Mouse (Mus musculus) heart, postnatal 0 days (tissue): ENCODE measurements around the gene Sult4a1. TPM values are rescaled to one million over a fixed set of nuclear protein-coding genes. Genes with fewer than 3 reads are reported as not detected.

Experiments used
- ATAC-seq: fragments of 200-750 bp; cut with Nextera tagmentation; 2 replicates; pipeline ENCODE4 v1.8.0; 2017; ENCODE audit warnings: low read depth, moderate number of reproducible peaks, moderate library complexity; ENCODE audit not compliant: insufficient read depth
- DNase-seq: peaks from one replicate; pipeline ENCODE4 v3.0.0-alpha.2; 2016; ENCODE audit warnings: low spot score
- H3K27ac ChIP-seq: fragments of 300-500 bp; sonication (generic); 2 replicates; pipeline ENCODE4 v1.5.1; 2014; ENCODE audit warnings: low read depth, mild to moderate bottlenecking
- H3K27me3 ChIP-seq: fragments of 300-500 bp; sonication (generic); 2 replicates; pipeline ENCODE4 v1.6.1; 2014; ENCODE audit warnings: low read length, mixed read lengths; ENCODE audit not compliant: control insufficient read depth, insufficient read depth
- H3K36me3 ChIP-seq: fragments of 300-500 bp; sonication (generic); replicated peaks from 2 replicates; pipeline ENCODE4 v1.6.1; 2014; ENCODE audit warnings: low read length, mixed read lengths; ENCODE audit not compliant: control insufficient read depth, insufficient read depth
- H3K4me1 ChIP-seq: fragments of 300-500 bp; sonication (generic); 2 replicates; pipeline ENCODE4 v1.6.1; 2014; ENCODE audit warnings: antibody characterized with exemption; ENCODE audit not compliant: control insufficient read depth, insufficient read depth
- H3K4me2 ChIP-seq: fragments of 300-500 bp; sonication (generic); 2 replicates; pipeline ENCODE4 v1.6.1; 2014; ENCODE audit warnings: low read depth, mild to moderate bottlenecking, low read length, moderate library complexity
- H3K4me3 ChIP-seq: fragments of 300-500 bp; sonication (generic); 2 replicates; pipeline ENCODE4 v1.5.1; 2014; ENCODE audit warnings: low read depth, low read length
- H3K9ac ChIP-seq: fragments of 300-500 bp; sonication (generic); replicated peaks from 2 replicates; pipeline ENCODE4 v1.6.1; 2014; ENCODE audit warnings: low read depth, low read length, mixed read lengths
- H3K9me3 ChIP-seq: fragments of 300-500 bp; sonication (generic); replicated peaks from 2 replicates; pipeline ENCODE4 v1.6.1; 2016; ENCODE audit warnings: low read length; ENCODE audit not compliant: control insufficient read depth
- CTCF ChIP-seq: IDR thresholded peaks from 2 replicates; pipeline ENCODE4 v1.5.1; 2016; ENCODE audit warnings: antibody characterized with exemption, control low read depth, low read depth
- EP300 ChIP-seq: IDR thresholded peaks from 2 replicates; pipeline ENCODE4 v1.6.1; 2016; ENCODE audit warnings: antibody characterized with exemption, low read depth
- whole genome bisulfite sequencing: fragments of 180-500 bp; shearing (Covaris S2); extraction: QIAGEN DNeasy Blood & Tissue Kit; methylation state at CpG from one replicate; pipeline ENCODE4 v1.1.7; 2014; 5-methylcytosine and 5-hydroxymethylcytosine counted together
- polyA plus RNA-seq: library from polyadenylated mRNA; unstranded; fragments of >200 nt; fragmentation: Nextera tagmentation; extraction: Ambion mirVana; gene quantifications from 2 replicates; pipeline ENCODE4 v1.2.1, GENCODE M21; 2015
- total RNA-seq: library from RNA; depleted of rRNA; stranded (reverse); fragments of >200 nt; gene quantifications from 2 replicates; pipeline ENCODE4 v1.2.3, GENCODE M21; 2014; ENCODE audit warnings: low replicate concordance

Sult4a1 gene
- total and polyA plus RNA-seq, 2 experiments from 2014 or later = 0.18 to 0.46 TPM

DNA sequence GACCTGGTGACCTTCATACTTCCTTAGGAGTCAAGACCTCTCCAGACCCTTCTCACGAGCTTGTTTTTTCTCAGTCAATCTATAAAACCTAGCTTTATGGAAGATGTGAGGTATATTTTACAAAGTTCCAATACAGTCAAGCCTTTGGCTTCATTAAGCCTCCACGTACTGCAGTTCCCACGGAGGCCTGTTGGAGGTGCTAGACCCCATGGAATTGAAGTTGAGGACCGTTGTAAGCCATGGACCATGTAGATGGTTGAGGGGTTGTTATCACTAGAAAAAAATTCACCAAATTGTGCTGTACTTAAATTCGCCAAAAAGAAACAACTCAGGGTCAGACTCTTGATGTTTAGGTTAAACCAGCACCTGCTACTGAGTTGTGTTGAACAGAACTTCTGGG is 49.5 kb downstream of the Sult4a1 start:
- no peaks in the 10 kb centered on the region for H3K36me3 ChIP-seq
- no peaks in the 10 kb centered on the region for H3K4me1 ChIP-seq
- DNase-seq (no peak), ATAC-seq (no peak)
- H3K4me2 ChIP-seq = no peak overlapping the region
- TF ChIP-seq EP300 (no peak), CTCF (0 out of 2 replicates have a peak, but pooled peaks have one; percentile 4)
- no peak overlapping the region for H3K4me3 ChIP-seq
- no peak overlapping the region for H3K27ac ChIP-seq
- H3K9ac ChIP-seq = no peak overlapping the region
- H3K27me3 ChIP-seq = peaks cover 8% of the 10 kb centered on the region; the same call in 1 of the 2 replicates
- H3K9me3 ChIP-seq = no peaks in the 10 kb centered on the region
- 53% methylated on average over 5 of the region's 5 CpGs for WGBS

DNA sequence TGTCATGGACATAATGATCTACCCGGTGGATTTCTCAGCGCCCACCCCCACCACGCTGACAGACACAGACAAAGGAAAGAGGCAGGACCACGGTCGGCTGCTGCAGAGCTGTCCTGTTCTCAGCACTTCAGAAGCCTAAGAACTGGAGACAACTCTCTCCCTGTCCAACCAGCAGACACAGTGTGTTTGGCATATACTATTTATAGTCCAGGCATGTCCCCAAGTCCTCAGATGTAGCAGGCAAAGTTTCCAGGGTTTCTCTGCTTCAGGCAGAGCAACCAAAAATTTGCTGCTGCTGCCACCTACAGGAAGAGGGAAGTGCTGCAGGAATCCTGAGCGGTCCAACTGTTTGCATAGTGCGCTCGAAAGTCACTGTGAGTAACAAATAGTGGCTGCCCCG is 51.7 kb downstream of the Sult4a1 start:
- Histone ChIP-seq H3K9ac (no peak overlapping the region), H3K4me3 (no peak overlapping the region), H3K36me3 (no peaks in the 10 kb centered on the region), H3K27me3 (peaks cover 8% of the 10 kb centered on the region; the same call in 1 of the 2 replicates), H3K4me2 (no peak overlapping the region), H3K27ac (no peak overlapping the region), H3K4me1 (no peaks in the 10 kb centered on the region), H3K9me3 (no peaks in the 10 kb centered on the region)
- WGBS = 18% methylated on average over 9 of the region's 9 CpGs
- DNase-seq = peak; percentile 87
- TF ChIP-seq EP300 (no peak), CTCF (peak; percentile 96)
- ATAC-seq = peak; percentile 89

DNA sequence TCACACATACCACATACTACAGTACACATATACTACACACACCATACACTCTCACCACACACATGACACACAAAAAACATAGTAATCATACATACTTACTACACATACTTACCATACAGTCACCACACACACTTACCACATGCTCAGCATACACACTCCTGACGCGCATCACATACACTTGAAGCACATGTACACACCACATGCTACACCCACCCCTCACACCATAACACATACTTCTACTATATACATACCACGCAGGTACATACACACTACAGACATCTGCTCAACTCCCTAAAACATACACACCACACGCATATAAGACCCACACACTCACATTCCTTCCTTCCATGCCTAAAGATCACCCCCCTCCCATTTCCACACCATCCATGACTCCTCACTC is 52.3 kb downstream of the Sult4a1 start:
- no peak for ATAC-seq
- Histone ChIP-seq H3K4me1 (no peaks in the 10 kb centered on the region), H3K4me2 (no peak overlapping the region), H3K9ac (no peak overlapping the region), H3K27ac (no peak overlapping the region), H3K9me3 (no peaks in the 10 kb centered on the region), H3K36me3 (no peaks in the 10 kb centered on the region), H3K27me3 (peaks cover 8% of the 10 kb centered on the region; the same call in 1 of the 2 replicates), H3K4me3 (no peak overlapping the region)
- WGBS = 88% methylated on average over 4 of the region's 4 CpGs
- TF ChIP-seq EP300 (no peak), CTCF (no peak)
- DNase-seq = no peak

DNA sequence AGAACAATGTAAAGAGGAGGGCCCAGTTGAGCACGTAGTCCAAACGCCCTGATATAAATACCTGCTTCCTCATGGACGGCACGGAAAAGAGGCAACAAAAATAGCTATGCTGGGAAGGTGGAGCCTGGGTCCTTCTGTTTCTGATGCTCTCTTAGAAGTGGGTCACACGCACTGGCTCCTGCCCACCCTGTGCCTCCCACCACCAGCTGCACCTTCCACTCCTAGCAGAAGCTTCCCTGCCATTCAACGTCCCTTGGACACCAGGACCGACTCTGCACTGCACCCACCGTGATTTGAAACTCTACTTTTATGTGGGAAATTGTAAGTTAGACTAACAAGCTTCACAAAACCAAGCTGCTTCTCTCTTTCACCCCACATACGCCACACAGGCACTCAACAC is 53.2 kb downstream of the Sult4a1 start:
- Histone ChIP-seq H3K4me2 (no peak overlapping the region), H3K4me3 (no peak overlapping the region), H3K4me1 (no peaks in the 10 kb centered on the region), H3K9me3 (no peaks in the 10 kb centered on the region), H3K36me3 (no peaks in the 10 kb centered on the region), H3K9ac (no peak overlapping the region), H3K27ac (no peak overlapping the region), H3K27me3 (peaks cover 8% of the 10 kb centered on the region; the same call in 1 of the 2 replicates)
- DNase-seq (no peak), ATAC-seq (no peak)
- TF ChIP-seq EP300 (no peak), CTCF (no peak)
- 59% methylated on average over 9 of the region's 9 CpGs for WGBS

DNA sequence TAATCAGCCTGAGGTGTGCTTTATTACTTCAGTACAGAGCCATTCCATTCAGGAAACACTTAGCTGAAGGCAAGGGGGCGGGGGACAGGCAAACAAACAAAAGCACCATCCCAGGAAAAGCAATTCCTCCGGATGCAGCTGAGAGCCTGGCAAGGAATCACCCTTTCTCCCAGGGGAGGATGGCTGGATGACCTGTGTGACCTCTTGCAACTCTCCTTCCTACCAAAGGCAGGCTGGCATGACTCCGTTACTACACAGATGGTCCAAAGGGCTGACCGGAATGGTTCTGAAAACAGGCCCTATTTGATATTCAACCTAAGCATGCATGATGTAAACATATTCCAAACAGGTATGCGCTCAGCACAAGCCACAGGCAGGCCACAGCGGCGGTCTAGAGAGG is 56.0 kb downstream of the Sult4a1 start:
- H3K4me2 ChIP-seq = no peak overlapping the region
- 0 out of 2 replicates have a peak, but pooled peaks cover 2% of the 10 kb centered on the region for H3K27me3 ChIP-seq
- no peak for ATAC-seq
- 68% methylated on average over 7 of the region's 7 CpGs for WGBS
- H3K4me1 ChIP-seq = no peaks in the 10 kb centered on the region
- H3K9ac ChIP-seq = no peak overlapping the region
- no peaks in the 10 kb centered on the region; the same call in 1 of the 2 replicates for H3K9me3 ChIP-seq
- no peak overlapping the region for H3K4me3 ChIP-seq
- no peak overlapping the region for H3K27ac ChIP-seq
- TF ChIP-seq EP300 (no peak), CTCF (no peak)
- H3K36me3 ChIP-seq = no peaks in the 10 kb centered on the region
- no peak for DNase-seq

DNA sequence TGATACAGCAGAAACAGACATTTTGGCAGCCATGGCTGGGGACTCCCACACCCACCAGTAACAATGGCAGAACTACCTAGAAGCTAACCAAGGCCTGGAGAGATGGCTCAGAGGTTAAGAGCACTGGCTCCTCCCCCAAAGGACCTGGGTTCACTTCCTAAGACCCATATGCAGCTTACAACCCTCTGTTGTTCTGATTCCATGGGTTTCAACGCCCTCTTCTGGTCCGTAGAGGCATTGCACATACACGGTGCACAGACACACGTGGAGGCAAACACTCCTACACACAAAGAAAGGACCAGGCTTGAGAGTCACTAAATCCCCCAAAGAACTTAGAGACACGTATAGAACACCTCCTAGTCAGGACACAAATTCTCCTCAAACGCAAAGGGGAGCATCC is 60.0 kb downstream of the Sult4a1 start:
- Histone ChIP-seq H3K4me2 (no peak overlapping the region), H3K4me1 (no peaks in the 10 kb centered on the region), H3K27ac (no peak overlapping the region), H3K9me3 (no peaks in the 10 kb centered on the region; the same call in 1 of the 2 replicates), H3K9ac (no peak overlapping the region), H3K36me3 (no peaks in the 10 kb centered on the region), H3K4me3 (no peak overlapping the region), H3K27me3 (no peaks in the 10 kb centered on the region)
- DNase-seq = no peak
- TF ChIP-seq EP300 (no peak), CTCF (no peak)
- WGBS = 80% methylated on average over 6 of the region's 6 CpGs
- ATAC-seq = no peak
